In the genomic region with DNA sequence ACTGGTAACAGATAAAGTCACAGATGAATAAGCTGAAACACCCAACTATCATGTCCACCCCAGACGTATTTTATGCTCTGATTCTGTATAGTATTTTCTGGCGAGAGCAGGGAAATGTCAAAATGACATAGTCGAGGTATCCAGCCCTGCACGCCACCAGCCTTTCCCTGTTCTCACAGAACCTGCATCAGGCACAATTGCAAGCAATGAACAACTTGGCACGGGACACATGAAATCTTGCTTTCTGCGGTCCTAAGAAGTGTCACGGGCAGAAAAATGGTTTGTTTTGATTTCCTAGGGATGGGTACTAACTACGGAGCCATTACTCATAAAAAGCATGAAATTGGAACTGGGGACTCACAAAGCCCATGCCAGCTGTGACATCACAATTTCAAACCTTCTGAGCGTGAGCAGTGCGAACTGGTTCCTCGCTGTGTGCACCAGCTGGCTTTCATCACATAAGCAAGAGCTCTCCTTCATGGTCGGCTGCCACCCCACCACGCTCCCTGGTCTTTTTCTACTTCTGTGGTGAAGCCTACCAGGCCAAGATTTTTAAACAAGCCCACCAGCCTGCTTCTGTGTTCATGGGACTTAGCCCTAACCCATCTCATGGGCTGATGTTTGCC, we compare ENCODE assay signal across 14 mouse cellular contexts.
A peak's percentile ranks its signal among the peaks of the same experiment; 100 is the strongest.
DNase-seq lines count a peak whose midpoint lies in the region; ATAC-seq and TF ChIP-seq lines count a peak whose summit lies in the region.
"Had no signal": no experiment of that assay in that cellular context is flagged by ENCODE, and none has a peak within 500 bp of the region (broad histone marks: within the 10 kb centered on the region; RNA-seq: fewer than 3 reads in every experiment).

No protein-coding gene starts in this region.

- 27% methylated on average over 13 of the region's 13 CpGs for WGBS in kidney, embryonic 16.5 days
- WGBS in lung, postnatal 0 days = 61% methylated on average over 13 of the region's 13 CpGs

- no peak for TF ChIP-seq CTCF in lung, postnatal 0 days (IDR thresholded peaks at IDR 0.05)

- TF ChIP-seq EP300 in lung, postnatal 0 days (IDR thresholded peaks at IDR 0.05) = no peak

- peak; percentile 78 for ATAC-seq in kidney, embryonic 16.5 days (ENCODE audit: low FRiP score, low TSS enrichment)
- ATAC-seq in lung, postnatal 0 days = 0 out of 2 replicates have a peak, but pooled peaks have one; percentile 21
- ATAC-seq: forebrain, embryonic 13.5 days had no signal

- no peak overlapping the region for H3K27ac ChIP-seq in kidney, embryonic 16.5 days (ENCODE audit: low read length)
- H3K27ac ChIP-seq in lung, postnatal 0 days (ENCODE audit: low read length) = no peak overlapping the region
- H3K27ac ChIP-seq: forebrain, embryonic 13.5 days had no signal

- peak overlapping the region; percentile 37; the same call in 1 of the 2 replicates for H3K4me2 ChIP-seq in kidney, embryonic 16.5 days (replicated peaks; ENCODE audit: low read depth, low read length)
- H3K4me2 ChIP-seq in lung, postnatal 0 days (replicated peaks; ENCODE audit: low read depth, low read length) = no peak overlapping the region
- H3K4me2 ChIP-seq: forebrain, embryonic 13.5 days had no signal

- H3K9ac ChIP-seq in kidney, embryonic 16.5 days (replicated peaks; ENCODE audit: low read length) = no peak overlapping the region
- H3K9ac ChIP-seq in lung, postnatal 0 days (replicated peaks; ENCODE audit: low read depth) = no peak overlapping the region
- H3K9ac ChIP-seq: forebrain, embryonic 13.5 days had no signal

- H3K27me3 ChIP-seq in kidney, embryonic 16.5 days (ENCODE audit: insufficient read depth, low read length) = no peaks in the 10 kb centered on the region
- H3K27me3 ChIP-seq in lung, postnatal 0 days (replicated peaks; ENCODE audit: insufficient read depth, low read length) = no peaks in the 10 kb centered on the region
- H3K27me3 ChIP-seq: forebrain, embryonic 13.5 days had no signal

- DNase-seq in kidney, postnatal 36 days = no peak
- peak; percentile 24 for DNase-seq in cerebellum, adult 11 months
- DNase-seq in cerebellum, postnatal 10 days = peak; percentile 61 to 75
- DNase-seq in lung, postnatal 0 days (ENCODE audit: low spot score) = peak; percentile 24
- no peak for DNase-seq in ovary, adult 18-20 months (ENCODE audit: low spot score)
- DNase-seq in urinary bladder, adult 2 months (ENCODE audit: low spot score) = no peak
- DNase-seq in layer of hippocampus, adult 11-12 months (ENCODE audit: low spot score) = no peak
- DNase-seq: adrenal gland, postnatal 36 days; gastrocnemius, postnatal 25 days; kidney, postnatal 10 days; thymus, postnatal 36 days had no signal

- H3K4me1 ChIP-seq in kidney, embryonic 16.5 days (ENCODE audit: insufficient read depth, low read length) = peaks cover 5% of the 10 kb centered on the region; the same call in 1 of the 2 replicates
- no peaks in the 10 kb centered on the region for H3K4me1 ChIP-seq in lung, postnatal 0 days (ENCODE audit: insufficient read depth, low read depth, low read length)
- H3K4me1 ChIP-seq: forebrain, embryonic 13.5 days had no signal

- H3K36me3 ChIP-seq in kidney, embryonic 16.5 days (ENCODE audit: insufficient read depth, low read length) = no peaks in the 10 kb centered on the region
- H3K36me3 ChIP-seq in lung, postnatal 0 days (ENCODE audit: insufficient read depth, low read length) = no peaks in the 10 kb centered on the region

- H3K9me3 ChIP-seq in kidney, embryonic 16.5 days (ENCODE audit: low read length) = no peaks in the 10 kb centered on the region
- no peaks in the 10 kb centered on the region for H3K9me3 ChIP-seq in lung, postnatal 0 days (ENCODE audit: low read length)
- H3K9me3 ChIP-seq: forebrain, embryonic 13.5 days had no signal

- H3K4me3 ChIP-seq in kidney, embryonic 16.5 days (ENCODE audit: low read length) = no peak overlapping the region
- H3K4me3 ChIP-seq in lung, postnatal 0 days (ENCODE audit: low read depth, low read length) = no peak overlapping the region
- H3K4me3 ChIP-seq: forebrain, embryonic 13.5 days; myocyte had no signal

Comparison
In these comparisons a context has a peak if more than half of its experiments do, and no peak if none do; other contexts are left out.
1. DNase-seq: peak in cerebellum, adult 11 months (single experiment), cerebellum, postnatal 10 days (2 of 2) and lung, postnatal 0 days (single experiment); none in kidney, postnatal 36 days (0 of 2), ovary, adult 18-20 months (single experiment), urinary bladder, adult 2 months (single experiment) and layer of hippocampus, adult 11-12 months (single experiment).